Mouse (Mus musculus): ENCODE measurements at regions not wholly inside any gene's neighbourhood (a gene's known extent, or its start where the extent isn't known, plus 50 kb on each side); places are given as distances from the start of the nearest gene placed in this dataset.

GRCm38 (mm10) chr6:22447636-22448035 lies 91.6 kb upstream of the Fam3c start:
- no peak for TF ChIP-seq EP300 (IDR thresholded peaks at IDR 0.05; ENCODE audit: low read depth)
- TF ChIP-seq CTCF (IDR thresholded peaks at IDR 0.05; ENCODE audit: low read depth) = no peak
